Mouse (Mus musculus) thymus, postnatal 36 days (tissue): ENCODE measurements at regions not wholly inside any gene's neighbourhood (a gene's known extent, or its start where the extent isn't known, plus 50 kb on each side); places are given as distances from the start of the nearest gene placed in this dataset.

ENCODE experiments used
- DNase-seq, 2 experiments: peaks; one replicate each; pipeline ENCODE4 v3.0.0; 2022; ENCODE audit warnings: mixed read lengths in 2 of 2

- DNase-seq, result no peak
Observed at GRCm38 (mm10) chr14:102615588-102616309, 366.7 kb downstream of the Kctd12 start.

- DNase-seq, result no peak
Observed at GRCm38 (mm10) chr14:102606055-102606454, 376.4 kb downstream of the Kctd12 start.

GRCm38 (mm10) chr14:102594850-102595249, 387.6 kb downstream of the Kctd12 start:
- no peak for DNase-seq

- no peak for DNase-seq
Observed at GRCm38 (mm10) chr14:102553781-102554180, 428.7 kb downstream of the Kctd12 start.

- DNase-seq, result no peak
Observed at GRCm38 (mm10) chr14:102552598-102552997, 429.8 kb downstream of the Kctd12 start.

GRCm38 (mm10) chr14:102524894-102525577, 457.4 kb downstream of the Kctd12 start:
- no peak for DNase-seq

GRCm38 (mm10) chr14:102516765-102517164, 465.7 kb downstream of the Kctd12 start:
- DNase-seq, result no peak

GRCm38 (mm10) chr14:102514527-102514926, 467.9 kb downstream of the Kctd12 start:
- DNase-seq, result no peak

- no peak for DNase-seq
Observed at GRCm38 (mm10) chr14:102512651-102513050, 469.8 kb downstream of the Kctd12 start.

- no peak for DNase-seq
Observed at GRCm38 (mm10) chr14:102511691-102512383, 470.6 kb downstream of the Kctd12 start.

GRCm38 (mm10) chr14:102510387-102510786, 472.1 kb downstream of the Kctd12 start:
- DNase-seq, result peak; percentile 17

- no peak for DNase-seq
Observed at GRCm38 (mm10) chr14:102505696-102506321, 476.6 kb downstream of the Kctd12 start.

GRCm38 (mm10) chr14:102497179-102497578, 485.3 kb downstream of the Kctd12 start:
- no peak for DNase-seq

- no peak for DNase-seq
Observed at GRCm38 (mm10) chr14:102492376-102492775, 490.1 kb downstream of the Kctd12 start.

- no peak for DNase-seq
Observed at GRCm38 (mm10) chr14:102491205-102491604, 491.2 kb downstream of the Kctd12 start.

- DNase-seq, result no peak
Observed at GRCm38 (mm10) chr14:102477162-102477561, 505.3 kb downstream of the Kctd12 start.

GRCm38 (mm10) chr14:102469326-102469725, 513.1 kb downstream of the Kctd12 start:
- DNase-seq, result no peak

GRCm38 (mm10) chr14:102461001-102461400, 521.4 kb downstream of the Kctd12 start:
- no peak for DNase-seq

- DNase-seq, result no peak
Observed at GRCm38 (mm10) chr14:102439738-102440137, 542.7 kb downstream of the Kctd12 start.

GRCm38 (mm10) chr14:102403397-102404115, 578.9 kb downstream of the Kctd12 start:
- no peak for DNase-seq

- no peak for DNase-seq
Observed at GRCm38 (mm10) chr14:102402061-102402689, 580.3 kb downstream of the Kctd12 start.
